Mouse (Mus musculus): ENCODE results near the gene Dkk3.

The Dkk3 gene

DNA sequence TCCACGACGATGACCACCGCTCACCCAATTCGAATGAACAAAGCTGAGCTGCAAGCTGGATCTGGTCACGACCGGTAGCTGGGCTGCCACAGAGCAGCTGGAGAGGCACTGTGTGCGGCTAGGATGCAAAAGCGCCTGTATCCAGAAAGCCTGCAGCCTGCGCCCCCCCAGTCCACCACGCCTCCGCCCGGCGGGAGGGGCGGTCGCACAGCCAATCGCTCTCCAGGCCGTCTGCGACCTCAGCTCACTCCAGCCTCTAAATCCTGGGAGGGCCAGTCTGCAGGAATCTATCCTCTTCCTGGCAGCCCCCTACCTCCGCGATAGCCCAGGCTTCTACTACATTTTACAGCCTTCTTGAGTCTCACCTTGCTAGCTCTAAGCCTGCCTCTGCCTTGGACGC is at the start of gene Dkk3:
Gene Dkk3, minus strand, starts transcription at position 116 of the 400 bp plus-strand sequence.
- DNase-seq = no peak

DNA sequence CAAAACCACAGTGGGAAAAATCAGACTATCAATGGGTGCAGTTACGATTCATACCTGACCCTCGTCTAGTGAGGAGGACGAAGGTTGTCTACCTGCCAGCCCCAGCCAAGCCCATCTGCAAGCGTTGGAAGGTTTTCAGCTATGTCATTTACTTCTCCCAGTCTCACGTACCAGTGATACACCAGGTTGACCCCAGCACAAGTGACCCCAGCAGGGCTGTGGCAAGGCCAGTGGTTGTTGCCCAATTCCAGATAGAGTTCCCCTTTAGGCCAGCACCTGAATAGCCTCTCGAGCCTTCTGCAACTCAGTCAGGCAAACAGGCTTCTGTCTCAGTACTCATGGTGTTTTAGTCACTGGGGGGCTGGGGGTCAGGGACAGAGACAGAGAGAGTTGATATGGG is 48.9 kb upstream of the Dkk3 start:
- DNase-seq = peak; percentile 18

DNA sequence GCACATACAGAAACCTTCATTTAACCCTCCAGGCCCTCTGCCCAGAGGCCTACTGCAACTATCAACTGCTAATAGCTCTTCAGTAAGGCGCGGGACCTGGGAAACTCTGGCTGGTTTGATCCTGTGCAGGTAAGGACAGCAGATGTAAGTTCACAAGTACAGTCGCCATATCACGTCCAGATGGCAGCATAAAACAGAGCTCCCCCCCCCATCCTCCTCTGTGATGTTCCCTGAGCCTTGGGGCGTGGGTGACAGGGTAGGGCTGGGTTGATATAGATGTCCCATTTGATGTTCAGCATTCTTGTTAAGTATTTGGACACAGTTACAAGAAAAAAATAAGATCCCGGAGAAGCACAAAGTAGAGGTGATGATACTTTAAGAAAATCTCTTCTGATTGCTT is 46.7 kb upstream of the Dkk3 start:
- peak; percentile 33 for DNase-seq

DNA sequence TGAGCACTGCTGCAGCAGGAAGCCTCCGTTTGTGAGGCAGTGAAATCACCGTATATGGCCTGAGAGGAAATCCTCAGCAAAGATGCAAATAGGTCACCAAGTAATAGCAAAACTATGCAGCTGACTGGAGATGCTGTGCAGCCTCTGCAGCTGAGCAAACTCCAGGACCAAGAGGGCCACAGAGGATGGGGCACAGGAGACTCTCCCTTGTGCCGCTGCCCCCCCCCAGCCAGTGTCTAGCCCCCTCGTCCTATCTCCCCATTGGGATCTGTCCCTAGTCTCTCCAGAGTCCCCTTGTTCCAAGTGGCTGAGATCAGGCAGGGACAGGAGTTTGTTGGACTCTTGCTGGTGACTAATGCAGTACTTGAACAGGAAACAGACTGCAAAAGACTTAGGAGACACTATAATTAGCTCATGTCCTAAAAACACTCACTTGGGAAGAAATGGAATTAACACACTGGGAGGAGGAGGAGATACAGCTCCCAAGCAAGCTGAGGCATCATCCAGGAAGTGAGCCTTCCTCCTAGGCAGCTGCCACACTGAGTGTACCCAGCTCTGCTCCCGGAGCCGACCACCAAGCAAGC is 45.6 kb upstream of the Dkk3 start:
- DNase-seq = no peak

DNA sequence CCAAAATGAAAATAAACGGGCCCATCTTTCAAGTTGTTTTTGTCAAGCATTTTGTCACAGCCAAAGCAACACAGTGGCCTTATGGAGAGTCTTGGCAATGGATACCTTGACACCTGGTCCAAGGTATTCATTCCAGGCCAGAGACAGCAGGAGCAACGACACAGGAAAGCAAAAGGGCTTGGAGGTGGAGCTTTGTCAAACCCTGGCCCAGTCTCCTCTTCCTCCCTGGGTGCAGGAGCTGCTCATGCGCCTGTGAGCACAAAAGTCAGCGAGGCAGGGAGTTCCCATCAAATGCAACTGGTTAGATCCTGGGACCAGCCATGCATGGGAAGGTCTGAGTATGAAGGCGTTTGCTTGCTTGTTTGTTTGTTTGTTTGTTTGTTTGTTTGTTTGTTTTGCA is 45.1 kb upstream of the Dkk3 start:
- no peak for DNase-seq

DNA sequence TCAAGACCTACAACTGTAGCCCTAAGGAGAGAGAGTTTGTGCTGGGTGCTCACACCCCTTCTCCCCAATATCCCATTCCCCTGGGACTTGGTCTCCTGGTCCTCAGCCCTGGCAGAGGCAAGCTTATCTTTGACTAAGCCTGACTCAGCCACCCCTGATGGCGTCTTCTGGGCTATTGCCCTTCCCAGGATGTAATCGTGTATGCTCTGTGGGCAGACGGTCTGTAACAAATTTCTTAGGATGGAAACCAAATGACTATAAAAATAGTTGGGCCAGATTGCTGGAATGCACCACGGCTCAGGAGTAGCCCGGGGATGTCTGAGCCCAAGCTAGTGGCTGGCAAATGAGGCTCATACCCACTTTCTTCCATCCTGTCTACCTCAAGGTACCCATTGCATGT is 44.0 kb upstream of the Dkk3 start:
- no peak for DNase-seq

DNA sequence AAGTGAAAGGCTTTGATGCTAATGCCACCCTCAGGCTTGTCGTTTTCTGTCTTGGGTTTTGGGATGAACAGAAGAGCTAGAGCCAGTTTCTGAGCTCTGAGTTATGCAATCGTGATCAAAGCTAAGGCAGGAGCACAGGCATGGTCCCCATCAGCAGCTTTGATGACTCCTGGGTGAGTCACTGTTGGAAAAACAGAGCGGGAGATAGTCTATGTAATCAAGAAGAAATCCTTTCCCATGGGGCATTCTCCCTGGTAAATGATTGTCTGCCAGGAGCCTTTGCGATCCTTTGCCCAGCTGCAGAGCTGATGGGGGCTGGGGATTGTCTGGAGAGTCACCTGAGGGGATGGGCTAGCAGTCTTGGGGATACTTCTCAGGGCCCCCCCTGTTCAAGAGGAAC is 43.3 kb upstream of the Dkk3 start:
- no peak for DNase-seq

DNA sequence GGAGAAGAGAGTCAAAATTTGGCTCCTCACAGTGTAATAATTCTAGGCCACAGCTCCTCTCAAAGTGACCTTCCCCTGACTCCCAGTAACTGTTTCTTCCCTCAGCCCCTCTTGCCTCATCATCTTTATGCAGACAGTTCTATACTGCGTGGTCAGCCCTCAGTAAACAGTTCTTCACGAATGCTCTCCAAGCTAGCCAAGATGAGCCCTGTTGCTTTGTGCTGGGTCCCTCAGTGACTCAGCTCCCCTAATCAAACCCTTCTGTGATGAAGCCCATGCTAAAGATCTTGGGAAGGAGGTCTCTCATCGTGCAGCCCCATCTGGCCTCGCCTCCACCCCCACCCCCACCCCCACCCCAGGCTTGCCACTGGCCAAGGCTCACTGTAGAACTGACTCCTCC is 41.9 kb upstream of the Dkk3 start:
- DNase-seq = no peak

DNA sequence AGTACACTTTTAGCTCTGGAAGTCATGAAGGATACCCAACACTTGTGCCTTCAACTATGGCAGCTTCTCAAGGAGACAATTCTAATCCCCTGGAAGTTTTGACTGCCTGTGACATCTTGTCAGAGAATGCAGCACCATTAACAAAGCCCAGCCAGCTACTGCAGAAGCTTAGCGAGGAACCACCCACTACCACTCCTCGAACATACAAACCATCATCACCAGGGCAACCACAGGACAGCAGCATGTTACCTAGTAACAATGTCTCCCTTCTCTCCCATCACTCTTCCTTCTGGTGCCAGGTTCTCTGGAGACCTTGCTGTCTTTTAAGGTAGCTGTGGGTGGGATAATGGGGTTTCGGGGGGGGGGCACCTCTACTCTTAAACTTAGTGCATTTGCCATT is 40.5 kb upstream of the Dkk3 start:
- no peak for DNase-seq

GRCm38 (mm10) chr7:112197461-112197860 is 38.6 kb upstream of the Dkk3 start:
- DNase-seq = no peak

- DNase-seq = no peak
Measured at GRCm38 (mm10) chr7:112194286-112194685, 35.4 kb upstream of the Dkk3 start.

DNA sequence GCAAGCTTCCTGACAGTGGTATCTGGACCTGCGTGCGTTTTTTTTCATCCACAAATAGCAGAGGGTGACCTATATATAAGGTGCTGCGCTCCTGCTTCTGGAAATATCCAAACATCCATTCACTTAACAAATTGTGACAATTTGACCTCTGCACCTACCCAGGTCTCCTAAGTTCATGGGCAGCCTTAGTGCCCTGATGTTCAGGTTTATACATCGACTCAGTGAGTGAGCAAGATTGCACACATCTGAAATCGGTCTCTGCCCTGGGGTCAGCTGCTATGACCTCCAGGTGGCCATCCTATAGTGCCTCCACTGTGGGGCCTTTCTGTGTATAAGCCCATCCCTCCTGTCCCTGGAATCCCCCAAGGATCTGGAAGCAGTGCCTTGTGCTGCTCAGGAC is 33.9 kb upstream of the Dkk3 start:
- no peak for DNase-seq

DNA sequence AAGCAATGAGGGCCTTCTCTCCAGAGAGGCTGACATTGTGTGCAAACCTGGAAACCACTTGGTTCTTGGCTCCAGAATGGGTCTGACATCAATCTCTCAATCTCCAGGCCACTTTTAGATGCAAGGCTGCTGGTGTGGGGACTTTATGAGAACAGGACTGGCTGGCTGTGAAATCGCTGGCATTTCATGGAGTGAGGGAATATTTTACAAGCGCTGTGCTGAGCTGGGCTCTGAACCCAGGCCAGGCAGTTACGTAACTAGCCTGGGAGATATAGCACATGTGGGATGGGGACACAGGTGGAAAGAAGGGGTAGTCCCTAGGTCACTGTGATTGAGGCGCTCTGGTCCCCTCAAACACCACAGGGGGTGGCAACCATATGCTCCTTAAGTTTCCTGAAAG is 33.4 kb upstream of the Dkk3 start:
- no peak for DNase-seq

DNA sequence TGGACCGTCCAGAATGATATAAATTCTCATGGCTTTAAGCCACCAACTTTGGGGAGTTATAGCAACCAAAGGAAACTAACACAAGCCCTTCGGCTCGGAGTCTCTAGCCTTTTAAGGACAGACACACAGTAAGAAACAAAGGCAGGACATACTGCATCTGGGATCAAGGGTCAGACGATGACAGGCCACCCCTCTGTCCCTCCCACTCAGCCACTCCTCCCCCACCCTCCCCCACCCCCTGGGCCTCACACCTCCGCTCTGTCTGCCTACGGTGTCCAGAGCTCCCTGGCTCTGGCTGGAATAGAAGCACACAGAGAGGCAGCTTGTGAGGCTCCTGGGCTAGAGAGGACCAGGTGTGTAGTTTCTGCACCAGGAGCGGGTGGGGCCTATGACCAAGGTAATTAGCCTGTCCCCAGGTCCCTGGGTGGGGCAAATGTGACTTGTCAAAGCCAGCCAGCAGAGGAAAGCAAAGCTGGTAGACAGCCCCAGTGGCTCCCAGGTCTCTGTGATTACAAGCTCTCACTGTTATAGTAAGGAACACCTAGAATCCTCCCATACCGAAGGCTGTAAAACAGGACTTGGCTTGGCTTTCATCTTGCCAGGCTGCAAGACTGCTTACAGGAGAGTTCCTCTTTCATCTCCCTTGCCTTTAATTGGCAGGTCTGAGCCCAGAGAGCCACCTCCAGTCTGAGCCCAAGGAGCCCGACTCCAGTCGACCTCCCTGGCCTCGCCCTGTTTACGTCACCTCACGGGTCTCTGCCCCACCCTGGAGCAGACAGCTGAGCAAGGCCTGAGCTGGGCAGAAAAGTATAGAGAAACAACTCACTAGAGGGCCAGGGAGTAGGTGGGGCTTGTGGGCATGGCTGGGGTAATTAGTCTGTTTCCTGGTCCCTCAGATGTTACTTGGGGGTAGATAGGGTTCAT is 28.9 kb upstream of the Dkk3 start:
- no peak for DNase-seq

DNA sequence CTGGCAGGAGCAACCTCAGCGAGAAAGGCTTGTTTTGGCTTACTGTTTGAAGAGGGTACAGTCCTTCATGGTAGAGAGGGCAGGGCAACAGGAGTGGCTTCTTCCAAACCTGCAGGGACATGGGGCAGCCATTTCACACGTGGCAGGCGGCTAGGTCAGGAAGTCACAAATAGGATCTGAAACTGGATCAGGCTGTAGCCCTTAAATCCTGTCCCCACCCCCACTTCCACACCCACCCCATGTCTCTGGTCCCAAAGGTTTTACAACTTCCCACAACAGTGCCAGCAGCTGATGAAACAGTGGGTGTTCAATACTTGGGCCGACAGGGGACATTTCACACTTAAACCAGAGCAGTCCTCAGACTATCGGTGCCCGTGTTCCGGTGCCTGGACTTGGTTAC is 28.0 kb upstream of the Dkk3 start:
- no peak for DNase-seq

- no peak for DNase-seq
Measured at GRCm38 (mm10) chr7:112185226-112185745, 26.4 kb upstream of the Dkk3 start.

DNA sequence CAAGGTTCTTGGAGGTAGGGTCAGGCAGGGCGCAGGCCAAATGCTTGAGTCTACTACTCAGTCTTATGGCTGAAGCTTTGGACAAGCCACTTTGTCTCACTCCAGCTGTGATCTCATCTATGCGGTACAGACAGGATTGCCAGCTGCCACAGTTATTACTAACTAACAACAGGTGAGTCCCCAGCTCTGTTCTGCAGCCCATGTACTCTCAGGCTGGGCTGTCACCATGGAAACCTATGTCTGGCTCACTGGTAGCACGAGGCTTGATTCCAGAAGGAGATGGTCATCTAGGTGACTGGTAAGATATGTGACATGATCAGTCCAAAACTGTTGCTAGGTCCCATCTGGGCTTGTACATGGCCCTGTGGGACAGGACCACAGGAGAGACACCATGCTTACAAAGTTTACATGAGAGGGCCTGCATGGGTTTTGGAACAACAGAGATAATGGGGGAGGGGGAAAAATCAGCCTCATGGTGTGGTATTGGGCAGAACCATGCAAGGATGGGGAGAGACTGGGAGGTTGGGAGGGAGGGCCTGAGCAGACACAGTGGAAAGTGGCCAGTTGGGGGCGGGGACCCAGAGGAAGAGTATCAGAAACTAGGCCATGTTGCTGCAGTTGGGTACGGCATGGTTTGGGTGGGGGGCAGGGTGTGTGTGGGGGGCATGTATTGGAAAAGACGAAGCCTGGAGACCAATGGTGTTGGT is 25.8 kb upstream of the Dkk3 start:
- DNase-seq = no peak

DNA sequence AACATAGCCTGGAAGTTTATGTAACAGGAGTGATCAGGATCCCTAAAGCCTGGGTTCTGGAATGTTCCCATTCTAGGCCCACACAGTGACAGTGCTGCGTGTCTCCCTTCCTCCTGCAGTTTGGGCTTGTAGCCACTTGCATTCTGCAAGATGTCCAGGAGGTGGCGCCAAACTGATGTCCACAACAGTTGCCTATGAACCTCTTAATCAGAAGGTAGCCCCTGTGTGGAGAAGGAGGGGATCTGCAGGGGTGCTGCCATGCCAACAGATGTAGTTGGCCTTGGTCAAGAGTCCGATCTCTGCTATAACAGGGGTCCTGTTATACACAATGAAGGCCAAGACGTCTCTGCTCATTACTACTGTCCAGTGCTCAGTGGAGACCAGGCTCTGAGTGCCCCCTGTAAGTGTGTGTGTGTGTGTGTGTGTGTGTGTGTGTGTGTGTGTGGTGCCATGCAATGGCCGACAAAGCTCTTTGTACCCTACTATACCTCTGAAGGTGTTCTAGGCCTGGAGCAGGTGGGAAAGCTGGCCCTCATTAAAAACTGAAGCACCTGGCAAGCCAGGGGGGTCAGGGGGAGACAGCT is 24.5 kb upstream of the Dkk3 start:
- peak; percentile 86 for DNase-seq

- DNase-seq = peak; percentile 67
Measured at GRCm38 (mm10) chr7:112180235-112180705, 21.4 kb upstream of the Dkk3 start.

GRCm38 (mm10) chr7:112176627-112177026 is 17.8 kb upstream of the Dkk3 start:
- DNase-seq = no peak

DNA sequence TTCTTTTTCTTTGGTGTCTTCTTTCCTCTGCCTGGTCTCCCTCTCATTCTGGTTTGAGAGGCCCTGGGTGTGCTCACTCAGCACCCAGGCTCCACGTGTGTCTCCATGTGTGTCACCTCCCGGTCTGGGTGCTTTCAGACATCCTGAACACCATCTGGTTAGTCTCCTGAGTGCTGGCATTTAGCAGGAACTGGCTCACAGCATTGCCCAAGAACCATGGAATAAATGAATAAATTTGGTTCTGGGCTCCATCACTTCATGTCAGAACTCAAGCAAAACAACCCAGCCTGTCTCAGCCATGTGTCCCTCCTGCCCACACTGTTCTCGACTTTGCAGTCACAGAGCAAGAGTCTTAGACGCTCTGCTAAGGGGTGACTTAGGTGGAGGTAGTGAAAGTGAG is 13.8 kb upstream of the Dkk3 start:
- no peak for DNase-seq

- DNase-seq = no peak
Measured at GRCm38 (mm10) chr7:112169955-112170692, 11.3 kb upstream of the Dkk3 start.

All from thymus, postnatal 25 days (tissue).